Mouse (Mus musculus): ENCODE data around the gene Erg.

Gene Erg

DNA sequence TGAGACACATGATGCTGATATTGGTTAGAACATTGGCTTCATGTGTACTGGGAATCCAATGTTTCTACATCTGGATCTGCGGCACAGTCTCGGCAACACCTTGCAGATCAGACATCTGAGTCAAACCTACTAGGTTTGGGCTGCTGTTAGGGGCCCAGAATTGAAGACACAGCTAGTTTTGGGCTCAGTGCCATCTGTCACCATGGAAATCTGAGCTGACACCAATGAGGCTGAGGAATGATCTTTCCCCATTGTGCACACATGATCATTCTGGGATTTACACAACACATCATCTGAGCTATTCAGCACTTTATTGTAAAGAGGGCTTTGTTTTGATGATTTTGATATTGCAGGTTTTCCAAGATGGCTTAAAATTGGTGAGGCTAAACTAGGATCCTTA, 199.4 kb downstream of the Erg start:
- no peak for DNase-seq (ENCODE audit: low read depth)

DNA sequence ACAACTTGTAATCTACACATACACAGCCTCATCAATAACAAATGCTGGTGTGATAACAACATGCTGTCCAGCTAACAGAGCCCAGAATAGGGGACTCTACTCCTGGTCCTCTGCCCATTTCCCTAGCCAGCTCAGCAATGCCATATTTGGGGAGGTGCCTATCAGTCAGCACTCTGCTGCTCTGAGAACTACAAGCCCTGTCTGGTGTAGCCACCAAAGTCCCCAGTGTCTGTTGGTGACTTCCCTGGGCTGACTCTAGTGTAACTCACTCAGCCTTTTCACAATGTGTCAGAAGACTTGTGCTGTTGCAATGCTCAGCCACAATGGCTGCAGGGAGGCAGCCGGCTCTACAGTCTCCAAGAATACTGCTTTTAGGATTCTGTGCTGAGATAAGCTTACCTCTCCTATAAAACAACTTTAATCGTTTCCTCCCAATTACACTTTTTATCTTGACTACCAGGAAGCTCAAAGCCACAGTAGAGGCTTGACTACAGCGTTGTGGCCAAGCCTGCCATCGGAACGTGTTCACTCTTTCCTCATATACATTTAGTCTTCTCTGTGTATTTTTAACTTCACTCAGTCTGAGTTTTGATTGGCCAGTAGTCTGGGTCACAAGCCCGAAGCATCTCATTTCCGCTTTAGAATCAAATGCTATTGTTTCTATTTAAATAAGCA, 201.0 kb downstream of the Erg start:
- no peak for DNase-seq (ENCODE audit: low read depth)

DNA sequence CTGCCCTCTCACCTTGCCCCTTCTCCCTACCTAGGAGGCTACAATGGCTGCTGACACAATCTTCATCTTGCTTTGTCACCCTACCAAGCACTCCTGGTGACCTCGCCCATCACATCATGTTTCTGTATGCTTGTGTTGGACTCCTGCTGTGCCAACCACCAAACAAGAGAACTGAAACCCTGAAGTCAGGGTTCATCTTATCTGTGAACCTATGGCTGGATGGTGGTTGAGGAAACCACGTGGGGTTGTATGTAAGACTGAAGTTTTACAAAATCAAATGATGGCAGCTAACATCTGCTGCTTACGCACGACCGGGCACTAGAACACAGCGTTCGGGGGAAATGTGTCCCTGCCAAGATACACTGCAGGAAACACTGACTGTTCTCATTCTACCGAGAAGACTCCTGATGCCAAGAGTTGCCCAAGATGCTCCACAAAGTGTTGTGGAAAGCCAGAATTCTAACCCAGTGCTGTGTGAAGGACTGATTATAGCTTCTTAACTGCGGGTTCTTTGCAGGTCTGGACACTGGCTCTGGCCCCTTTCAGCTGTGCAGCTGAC, 201.7 kb downstream of the Erg start:
- DNase-seq (ENCODE audit: low read depth): no peak

DNA sequence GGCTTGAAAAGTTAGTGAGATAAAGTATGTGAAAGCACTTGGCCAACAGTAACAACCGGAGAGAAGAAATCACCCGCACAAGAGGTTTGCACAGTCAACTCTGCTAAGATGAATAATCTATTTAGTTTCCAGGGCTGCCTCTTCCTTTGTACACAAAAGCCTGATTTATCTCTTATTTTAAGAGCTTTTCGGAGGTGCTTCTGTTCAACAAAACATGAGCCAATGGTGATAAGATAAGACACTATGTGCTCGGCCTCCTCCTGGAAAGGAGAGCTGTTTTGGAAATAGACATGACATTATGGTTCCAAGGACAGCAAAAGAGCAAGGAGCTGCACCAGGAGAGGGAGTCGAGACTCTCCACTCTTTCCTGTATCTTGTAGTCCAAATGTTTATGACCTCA, 204.1 kb downstream of the Erg start:
- DNase-seq (ENCODE audit: low read depth): no peak

DNA sequence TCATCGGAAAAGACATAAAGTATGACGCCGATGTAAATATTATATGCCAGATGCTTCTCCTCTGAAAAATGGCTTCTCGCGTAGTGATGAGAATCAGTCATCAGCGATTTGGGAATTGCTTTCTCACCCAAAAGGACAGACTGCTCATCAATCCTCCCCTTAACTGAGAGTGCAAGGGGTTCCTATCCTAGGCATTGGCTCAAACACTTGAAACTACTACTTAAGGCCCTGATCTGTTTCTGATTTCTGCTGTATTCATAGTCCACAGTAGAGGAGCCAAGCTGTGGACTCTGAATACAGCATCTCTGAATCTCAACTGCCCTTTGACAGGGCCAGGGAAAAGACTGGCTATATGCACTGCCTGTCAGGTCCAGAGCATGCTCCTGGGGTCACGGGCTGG, 209.6 kb downstream of the Erg start:
- no peak for DNase-seq (ENCODE audit: low read depth)

DNA sequence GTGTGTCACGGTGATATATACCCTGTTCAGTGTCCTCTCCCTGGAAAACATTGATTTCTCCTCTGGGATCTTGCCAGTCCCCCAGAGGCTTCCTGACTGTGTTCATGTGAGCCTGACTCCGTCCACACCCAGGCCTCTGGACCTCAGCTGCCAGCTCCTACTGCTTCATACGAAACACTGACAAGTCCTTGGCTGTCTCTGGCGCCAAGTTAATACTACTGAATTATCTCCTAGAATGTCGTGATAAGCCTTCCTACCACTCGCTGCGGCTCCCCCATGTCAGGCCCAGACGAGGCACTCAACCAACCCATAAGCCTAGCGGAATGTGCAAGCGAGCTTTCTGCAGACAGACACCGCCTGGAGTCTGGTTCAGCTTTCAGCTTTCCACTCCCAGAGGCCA, 210.0 kb downstream of the Erg start:
- DNase-seq (ENCODE audit: low read depth): no peak

DNA sequence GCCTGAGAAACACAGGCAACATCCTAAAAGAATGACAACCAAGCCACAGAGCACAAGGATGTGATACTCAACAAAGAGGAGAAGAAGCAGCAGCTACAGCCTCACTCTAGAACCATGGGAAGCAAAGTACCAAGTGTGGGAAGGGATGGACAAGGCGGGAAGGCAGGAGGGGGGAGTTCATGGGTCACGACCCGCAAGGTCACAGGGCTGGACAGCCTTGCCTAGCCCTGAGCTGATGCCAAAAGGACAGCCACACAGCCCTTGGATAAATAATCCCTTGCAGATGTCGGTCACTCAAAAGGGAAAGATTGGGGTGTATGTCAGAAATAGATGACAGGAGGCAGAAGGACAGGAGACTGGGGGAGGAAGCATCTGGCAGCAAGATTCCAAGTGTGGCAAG, 211.7 kb downstream of the Erg start:
- no peak for DNase-seq (ENCODE audit: low read depth)

DNA sequence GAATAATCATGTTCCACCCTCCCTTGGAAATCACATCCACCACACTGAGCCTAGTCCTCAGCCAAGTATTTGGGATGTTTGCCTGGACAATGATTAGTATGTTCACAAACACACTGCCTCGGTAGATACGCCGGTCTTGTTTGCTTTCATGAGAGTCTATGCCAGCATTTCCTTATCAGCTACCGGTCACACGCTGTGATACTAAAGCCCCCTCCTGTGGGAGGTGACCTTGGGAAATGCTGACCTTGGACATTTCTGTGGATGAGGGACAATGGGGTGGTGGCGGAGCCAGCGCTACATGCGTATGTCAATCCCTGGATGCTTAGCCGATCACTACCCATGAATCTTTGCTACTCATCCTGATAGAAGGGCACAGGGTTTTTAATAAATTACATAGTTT, 213.4 kb downstream of the Erg start:
- DNase-seq (ENCODE audit: low read depth): no peak

DNA sequence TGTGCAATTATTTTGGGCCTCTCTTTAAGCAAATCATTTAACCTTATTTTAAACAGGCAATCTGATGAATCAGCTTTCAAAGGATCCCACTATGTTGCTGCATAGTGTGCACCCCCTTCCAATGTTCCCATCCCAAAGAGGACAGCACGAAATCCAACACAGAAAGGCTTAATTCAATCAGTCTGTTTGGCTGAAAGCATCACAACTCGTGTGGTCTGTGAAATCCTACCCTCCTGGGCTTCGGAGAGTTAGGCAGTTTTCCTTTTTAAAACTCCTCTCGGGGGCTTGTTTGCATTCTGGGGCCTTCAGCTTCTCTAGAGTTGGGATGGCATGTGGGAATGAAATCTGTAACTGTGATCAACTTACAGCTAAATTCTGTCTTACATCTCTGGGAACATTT, 214.7 kb downstream of the Erg start:
- DNase-seq (ENCODE audit: low read depth): no peak

DNA sequence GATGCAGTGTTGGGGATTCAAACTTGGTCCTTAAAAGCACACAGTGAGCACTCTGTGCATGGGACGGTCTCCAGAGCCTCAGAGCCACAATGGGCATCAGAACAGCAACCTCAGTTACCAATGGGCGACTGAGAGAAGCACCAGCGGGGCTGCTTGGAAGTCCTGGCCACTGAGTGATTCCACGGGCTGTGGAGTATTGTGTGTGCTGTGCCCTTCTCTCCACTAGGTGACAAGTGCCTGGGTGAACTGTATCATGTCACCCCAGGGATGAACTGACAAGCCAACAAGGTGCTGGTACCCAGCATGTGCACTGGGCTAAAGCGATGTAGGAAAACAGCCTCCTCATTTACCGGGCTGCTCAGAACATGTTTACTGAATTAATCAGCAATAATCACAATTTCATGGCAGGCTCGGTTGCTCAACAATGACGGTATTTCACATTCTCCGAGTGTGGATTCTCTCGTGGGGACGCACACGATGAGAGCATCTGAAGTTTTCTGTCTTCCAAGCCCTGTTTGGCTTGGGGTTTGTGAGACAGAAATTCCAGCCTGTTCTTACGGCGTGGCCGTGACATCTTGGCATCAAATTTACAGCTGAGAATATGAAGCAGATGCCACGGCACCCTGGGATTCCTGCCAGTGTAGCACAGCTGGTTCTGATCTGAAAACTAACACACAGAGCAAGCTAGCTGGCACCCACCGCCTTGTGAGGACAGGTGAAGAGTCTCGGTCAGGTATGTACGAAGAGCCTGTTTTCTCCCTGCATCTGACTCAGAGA, 219.2 kb downstream of the Erg start:
- DNase-seq (ENCODE audit: low read depth): no peak

DNA sequence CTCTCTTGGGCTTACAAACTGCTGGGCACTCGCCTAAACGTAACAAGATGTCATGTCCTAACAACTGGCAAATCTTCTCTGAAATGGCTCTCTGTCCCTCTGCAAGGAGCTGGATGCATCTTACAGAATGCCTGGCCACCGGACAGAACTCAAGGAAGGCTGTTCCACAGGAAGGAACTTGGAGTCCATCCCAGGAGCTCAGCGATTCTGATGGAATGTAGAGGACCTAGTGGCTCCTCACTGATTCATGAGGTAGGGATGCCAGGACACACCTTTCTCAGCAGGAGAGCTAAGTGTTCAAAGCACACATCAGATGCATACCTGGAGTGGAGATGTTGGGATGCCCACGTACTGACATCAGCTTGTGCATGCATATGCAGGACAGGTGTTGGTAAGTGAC, 221.2 kb downstream of the Erg start:
- no peak for DNase-seq (ENCODE audit: low read depth)

DNA sequence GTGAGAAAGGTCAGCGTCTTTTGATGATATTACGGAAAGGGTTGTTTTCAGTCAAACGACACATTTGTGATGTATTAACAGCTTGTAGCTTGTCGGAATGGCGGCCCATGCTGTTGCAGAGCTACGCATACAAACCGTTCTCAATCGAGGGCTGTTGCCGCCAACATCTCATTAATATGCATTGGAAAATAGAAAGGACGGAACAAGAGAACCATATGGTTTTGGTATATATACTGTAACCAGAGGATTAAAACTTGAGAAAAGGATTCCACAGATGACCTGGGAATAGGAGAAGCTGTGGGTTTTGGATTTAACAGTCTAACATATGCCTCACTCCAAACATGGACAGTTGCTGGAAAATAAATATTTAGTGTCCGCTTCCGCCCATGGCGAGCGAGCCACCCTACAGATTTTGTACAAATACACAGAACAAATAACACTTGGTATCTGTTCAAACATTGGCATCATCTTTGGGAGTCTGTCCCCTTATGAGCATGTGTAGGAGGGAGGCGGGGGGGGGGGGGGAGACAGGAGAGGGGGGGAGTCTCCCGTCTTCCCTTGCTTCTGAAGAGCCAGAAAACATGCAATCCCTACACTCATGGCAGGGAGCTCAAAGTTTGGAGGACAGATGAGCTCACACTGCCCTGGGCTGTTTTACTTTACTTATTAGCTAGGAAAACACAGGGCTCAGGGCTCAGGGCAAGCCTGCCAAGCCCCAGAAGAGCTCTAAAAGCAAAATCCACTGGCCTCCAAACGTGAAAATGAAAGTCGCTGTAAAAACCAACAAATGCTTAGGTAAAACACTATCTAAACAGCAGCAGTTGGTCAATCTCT, 222.5 kb downstream of the Erg start:
- no peak for DNase-seq (ENCODE audit: low read depth)

DNA sequence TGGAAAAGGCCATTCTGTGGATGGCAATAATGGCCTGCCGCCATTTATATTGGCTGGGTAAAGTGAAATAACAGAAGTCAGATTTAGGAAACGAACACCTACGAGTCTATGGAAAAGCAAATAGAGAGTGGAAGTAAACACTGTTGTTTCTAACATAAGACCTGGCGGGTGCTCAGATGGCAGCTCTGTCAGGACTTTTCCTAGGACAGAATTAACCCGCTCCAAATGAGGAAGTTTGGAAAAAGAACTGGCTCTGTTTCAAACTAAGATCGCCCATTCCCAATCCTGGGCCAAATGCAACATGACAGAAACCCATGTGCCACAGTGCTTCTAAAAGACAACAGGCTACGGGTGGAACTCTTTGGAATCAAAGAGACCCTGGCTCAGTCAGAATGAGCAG, 224.4 kb downstream of the Erg start:
- DNase-seq (ENCODE audit: low read depth): no peak

DNA sequence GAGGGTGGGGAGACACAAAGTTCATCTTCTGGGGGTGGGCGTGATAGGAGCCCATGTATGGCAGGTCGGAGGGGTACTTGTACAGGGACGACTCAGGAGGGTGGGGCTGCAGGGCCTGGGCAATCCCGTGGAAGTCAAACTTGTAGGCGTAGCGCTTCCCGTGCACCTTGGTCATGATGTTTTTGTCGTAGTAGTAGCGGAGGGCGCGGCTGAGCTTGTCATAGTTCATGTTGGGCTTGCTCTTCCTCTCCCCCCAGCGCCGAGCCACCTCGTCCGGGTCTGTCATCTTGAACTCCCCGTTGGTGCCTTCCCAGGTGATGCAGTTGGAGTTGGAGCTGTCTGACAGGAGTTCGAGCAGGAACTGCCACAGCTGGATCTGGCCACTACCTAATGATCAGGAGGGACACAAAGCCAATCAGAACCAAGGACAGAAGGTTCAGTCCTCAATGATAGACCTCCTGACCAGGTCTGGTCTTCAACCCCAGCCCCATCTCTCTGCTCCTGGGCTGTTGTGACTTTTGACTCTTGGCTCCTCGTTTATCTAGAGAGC, 225.4 kb downstream of the Erg start:
- DNase-seq (ENCODE audit: low read depth): no peak

DNA sequence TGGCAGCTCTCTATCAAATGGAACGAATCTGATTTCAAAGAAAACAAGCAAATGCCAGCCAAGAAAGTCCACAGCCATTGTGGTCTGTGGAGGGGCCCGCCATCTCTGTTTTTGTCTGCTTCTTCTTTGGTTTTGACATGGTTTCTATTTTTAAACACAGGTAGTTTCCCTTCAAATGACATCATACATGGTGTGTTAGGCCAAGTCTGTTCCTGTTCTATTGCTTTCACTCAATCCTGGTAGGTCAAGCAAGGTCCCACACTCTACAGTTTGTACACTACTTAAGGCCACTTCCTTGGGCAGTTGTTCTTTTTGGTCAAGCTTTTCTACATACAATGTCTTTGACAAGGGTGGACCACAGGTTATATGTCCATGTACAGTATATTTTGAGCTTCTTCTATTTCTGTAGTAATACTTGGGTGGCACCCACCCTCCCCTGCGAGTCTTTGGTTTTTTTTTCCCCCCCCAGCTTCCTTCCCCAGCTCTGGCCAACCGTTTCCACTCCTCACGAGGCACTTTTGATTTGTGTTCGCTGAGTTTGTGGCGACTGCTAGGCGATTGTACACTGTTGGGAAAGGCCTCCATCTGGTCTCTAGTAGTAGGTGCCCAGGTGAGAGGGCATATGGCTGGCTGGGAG, 226.1 kb downstream of the Erg start:
- DNase-seq (ENCODE audit: low read depth): no peak

DNA sequence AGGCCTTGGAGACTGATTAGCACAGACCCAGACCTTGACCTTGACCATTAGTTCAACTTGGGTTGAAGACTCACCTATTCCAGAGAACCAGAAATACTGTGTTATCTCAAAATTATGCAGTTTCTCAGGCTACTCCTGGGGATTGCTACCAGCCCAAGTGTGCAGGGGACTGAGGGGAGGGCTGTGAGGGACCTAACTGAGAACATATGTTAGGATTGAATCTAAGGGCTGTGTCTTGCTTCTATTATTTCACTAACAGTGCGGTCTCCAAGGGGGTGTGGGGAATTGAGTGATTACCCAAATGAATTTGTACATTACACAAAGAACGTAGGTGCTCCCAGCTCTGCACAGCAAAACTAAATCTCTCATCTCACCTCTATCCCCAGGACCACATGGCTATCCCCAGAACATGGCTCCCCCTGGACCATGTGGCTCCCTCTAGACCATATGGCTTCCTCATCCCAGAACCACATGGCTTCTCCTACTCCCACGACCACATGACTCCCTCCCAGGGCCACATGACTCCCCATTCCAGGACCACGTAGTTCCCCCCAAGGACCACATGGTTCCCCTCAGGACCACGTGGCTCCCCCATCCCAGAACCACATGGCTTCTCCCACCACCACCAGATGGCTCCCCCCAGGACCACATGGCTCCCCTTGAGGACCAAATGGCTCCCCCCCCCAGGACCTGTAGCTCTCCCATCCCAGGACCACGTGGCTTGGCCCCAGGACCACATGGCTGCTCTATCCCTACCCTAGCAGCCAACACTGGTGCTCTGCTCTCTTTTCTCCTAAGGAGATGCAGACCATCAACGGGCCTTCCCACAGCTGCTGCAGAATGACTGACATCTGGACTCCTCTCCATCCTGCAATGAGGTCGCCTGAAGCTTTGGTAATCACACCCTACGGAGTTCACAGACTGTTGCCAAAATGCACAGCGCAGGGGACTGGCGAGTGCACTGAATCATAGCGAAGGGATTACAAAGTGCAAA, 229.1 kb downstream of the Erg start:
- no peak for DNase-seq (ENCODE audit: low read depth)

DNA sequence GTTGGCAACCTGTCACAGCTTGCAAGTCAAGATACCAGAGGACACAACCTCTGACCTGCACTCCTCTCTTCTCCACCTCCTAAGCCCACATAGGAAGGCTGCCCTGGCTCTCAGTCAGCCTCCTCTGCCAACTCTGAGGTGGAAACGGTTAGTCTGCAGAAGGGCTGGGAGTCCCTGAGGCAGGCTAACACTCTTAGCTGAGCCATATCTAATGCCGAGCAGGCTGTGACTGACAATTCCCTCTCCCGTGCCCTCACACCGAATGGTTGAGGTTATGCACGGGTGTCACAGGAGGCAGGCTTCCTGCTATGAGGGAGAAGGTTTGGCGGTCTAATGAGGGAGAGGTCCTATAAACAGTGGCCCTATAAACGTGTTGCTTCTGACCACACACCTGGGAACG, 232.6 kb downstream of the Erg start:
- no peak for DNase-seq (ENCODE audit: low read depth)

DNA sequence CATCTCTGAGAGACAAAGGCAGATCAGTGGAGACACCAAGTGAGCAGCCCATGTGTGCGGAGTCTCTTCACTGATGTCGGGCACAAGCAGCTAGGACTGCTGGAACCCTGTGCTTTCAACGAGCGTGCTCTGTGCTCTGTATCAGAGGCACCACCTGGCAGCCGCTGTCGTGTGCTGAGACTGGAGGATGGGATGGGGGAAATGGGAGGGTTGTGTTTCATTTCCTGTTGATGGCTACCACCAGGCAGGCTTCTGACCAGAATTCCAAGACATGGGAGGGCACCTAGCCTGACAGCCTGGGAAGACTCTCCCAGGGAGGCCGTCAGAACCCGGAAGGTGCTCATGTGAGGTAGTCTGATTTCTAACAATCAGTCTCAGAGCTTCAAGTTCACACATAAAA, 234.1 kb downstream of the Erg start:
- no peak for DNase-seq (ENCODE audit: low read depth)

DNA sequence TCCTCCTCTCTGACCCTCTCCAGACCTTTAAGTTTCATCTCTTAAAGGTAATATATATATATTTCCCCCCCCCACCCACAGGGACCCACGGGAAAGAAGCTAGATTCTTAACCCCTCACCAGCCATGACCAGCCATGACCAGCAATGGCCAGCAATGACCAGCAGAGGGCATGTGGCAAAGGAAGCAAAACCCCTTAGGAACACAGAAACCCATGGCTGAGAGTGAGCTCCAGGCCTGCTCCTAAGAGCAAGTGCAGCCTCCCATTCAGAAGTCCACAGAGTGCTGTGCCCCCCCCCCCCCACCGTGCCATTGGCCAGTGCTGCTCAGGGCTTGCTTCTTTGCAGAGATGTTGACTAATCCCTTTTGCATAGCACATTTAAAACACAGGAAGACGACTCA, 235.9 kb downstream of the Erg start:
- no peak for DNase-seq (ENCODE audit: low read depth)

DNA sequence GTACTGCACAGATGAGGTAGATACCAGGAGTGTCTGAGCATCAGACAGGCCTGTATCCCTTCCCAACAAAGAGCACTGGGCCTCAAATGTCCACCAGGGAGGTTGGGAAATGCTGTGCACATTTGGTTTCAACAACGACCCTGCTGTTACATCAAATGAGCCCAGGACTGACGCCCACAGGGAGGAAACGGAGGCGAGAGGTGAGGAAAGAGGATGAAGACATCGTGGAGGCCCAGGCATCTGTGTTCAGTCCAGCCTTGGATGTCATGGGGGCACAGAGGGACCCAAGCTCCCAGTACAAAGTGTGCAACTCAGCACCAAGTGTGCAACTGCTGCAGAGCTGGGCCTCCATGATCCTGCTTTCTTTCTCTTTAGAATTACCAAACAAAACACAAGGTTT, 236.6 kb downstream of the Erg start:
- DNase-seq (ENCODE audit: low read depth): no peak

DNA sequence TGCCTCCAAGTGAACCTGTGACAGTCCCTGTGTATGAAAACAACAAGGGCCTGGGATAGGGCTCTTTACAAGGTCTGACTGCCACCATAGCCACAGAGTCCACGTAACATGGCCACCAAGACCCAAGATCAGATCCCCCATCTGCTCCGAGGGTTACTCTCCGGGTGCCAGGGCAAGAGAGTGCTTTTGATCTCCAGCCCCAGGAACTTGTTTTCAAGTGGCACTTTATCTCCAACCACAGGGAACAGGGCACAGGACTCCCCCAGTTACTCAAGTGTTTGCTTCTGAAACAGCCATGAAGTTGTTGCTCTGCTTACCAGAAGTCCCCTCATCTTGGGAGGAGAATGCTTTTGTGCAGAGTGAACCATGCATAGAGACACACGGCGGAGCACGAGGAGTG, 237.0 kb downstream of the Erg start:
- no peak for DNase-seq (ENCODE audit: low read depth)
